Mouse (Mus musculus) midbrain, embryonic 13.5 days (tissue): ENCODE results near the gene Atp2c2. TPM values are rescaled to one million over a fixed set of nuclear protein-coding genes. Genes with fewer than 3 reads are reported as not detected.
A peak's percentile ranks its signal among the peaks of the same experiment; 100 is the strongest.

Source experiments
- ATAC-seq: fragments of 200-750 bp; cut with Nextera tagmentation; 2 replicates; pipeline ENCODE4 v1.8.0; 2017; ENCODE audit warnings: mild to moderate bottlenecking, moderate TSS enrichment, moderate library complexity
- H3K27ac ChIP-seq: fragments of 300-500 bp; sonication (generic); 2 replicates; pipeline ENCODE4 v1.5.1; 2015; ENCODE audit warnings: inconsistent platforms, mild to moderate bottlenecking, moderate library complexity
- H3K27me3 ChIP-seq: fragments of 300-500 bp; sonication (generic); 2 replicates; pipeline ENCODE4 v1.6.1; 2015; ENCODE audit warnings: mild to moderate bottlenecking, inconsistent platforms
- H3K36me3 ChIP-seq: fragments of 300-500 bp; sonication (generic); 2 replicates; pipeline ENCODE4 v1.6.1; 2015; ENCODE audit warnings: mild to moderate bottlenecking, inconsistent platforms
- H3K4me1 ChIP-seq: fragments of 300-500 bp; sonication (generic); replicated peaks from 2 replicates; pipeline ENCODE4 v1.6.1; 2015; ENCODE audit warnings: inconsistent platforms
- H3K4me2 ChIP-seq: fragments of 300-500 bp; sonication (generic); replicated peaks from 2 replicates; pipeline ENCODE4 v1.6.1; 2015; ENCODE audit warnings: moderate library complexity, mild to moderate bottlenecking, inconsistent platforms
- H3K4me3 ChIP-seq: fragments of 300-500 bp; sonication (generic); replicated peaks from 2 replicates; pipeline ENCODE4 v1.5.1; 2015; ENCODE audit warnings: mild to moderate bottlenecking, inconsistent platforms
- H3K9ac ChIP-seq: fragments of 300-500 bp; sonication (generic); replicated peaks from 2 replicates; pipeline ENCODE4 v1.6.1; 2015; ENCODE audit warnings: mild to moderate bottlenecking, inconsistent platforms
- H3K9me3 ChIP-seq: fragments of 300-500 bp; sonication (generic); 2 replicates; pipeline ENCODE4 v1.6.1; 2016; ENCODE audit warnings: mild to moderate bottlenecking, inconsistent platforms
- WGBS: fragments of 180-500 bp; shearing (Covaris S2); methylation state at CpG from one replicate; pipeline ENCODE4 v1.1.7; 2015; 5-methylcytosine and 5-hydroxymethylcytosine counted together
- polyA plus RNA-seq: library from polyadenylated mRNA; unstranded; fragments of >200 nt; fragmentation: Nextera tagmentation; extraction: Ambion mirVana; gene quantifications from 2 replicates; pipeline ENCODE4 v1.2.1, GENCODE M21; 2015

Gene Atp2c2
- polyA plus RNA-seq, 1 experiment from 2014 or later: not detected

DNA sequence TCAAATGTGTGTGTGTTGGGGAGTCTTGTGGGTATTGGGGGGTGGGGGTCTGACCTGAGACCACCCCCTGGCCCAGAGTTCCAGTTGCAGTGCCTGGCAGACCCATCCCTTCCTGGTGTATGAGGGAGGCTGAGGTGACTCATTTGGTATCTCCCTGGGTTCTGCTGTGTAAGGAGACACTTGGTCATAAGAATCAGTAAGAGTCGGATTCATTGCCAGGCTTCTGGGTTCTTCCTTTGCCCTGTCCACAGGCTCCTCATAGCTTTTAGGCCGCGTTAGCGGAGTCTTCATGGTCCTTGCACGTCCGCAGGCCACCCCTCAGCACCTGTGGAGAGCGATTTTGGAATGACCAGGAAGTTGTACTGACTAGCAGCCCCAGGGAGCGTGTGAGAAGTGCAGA, 8.7 kb downstream of the Atp2c2 start:
- Histone ChIP-seq H3K4me1 (peaks cover 8% of the 10 kb centered on the region), H3K9ac (no peak overlapping the region), H3K4me3 (no peak overlapping the region), H3K27ac (no peak overlapping the region), H3K27me3 (no peaks in the 10 kb centered on the region), H3K4me2 (no peak overlapping the region), H3K36me3 (no peaks in the 10 kb centered on the region), H3K9me3 (no peaks in the 10 kb centered on the region)
- WGBS: 92% methylated on average over 8 of the region's 8 CpGs
- no peak for ATAC-seq

DNA sequence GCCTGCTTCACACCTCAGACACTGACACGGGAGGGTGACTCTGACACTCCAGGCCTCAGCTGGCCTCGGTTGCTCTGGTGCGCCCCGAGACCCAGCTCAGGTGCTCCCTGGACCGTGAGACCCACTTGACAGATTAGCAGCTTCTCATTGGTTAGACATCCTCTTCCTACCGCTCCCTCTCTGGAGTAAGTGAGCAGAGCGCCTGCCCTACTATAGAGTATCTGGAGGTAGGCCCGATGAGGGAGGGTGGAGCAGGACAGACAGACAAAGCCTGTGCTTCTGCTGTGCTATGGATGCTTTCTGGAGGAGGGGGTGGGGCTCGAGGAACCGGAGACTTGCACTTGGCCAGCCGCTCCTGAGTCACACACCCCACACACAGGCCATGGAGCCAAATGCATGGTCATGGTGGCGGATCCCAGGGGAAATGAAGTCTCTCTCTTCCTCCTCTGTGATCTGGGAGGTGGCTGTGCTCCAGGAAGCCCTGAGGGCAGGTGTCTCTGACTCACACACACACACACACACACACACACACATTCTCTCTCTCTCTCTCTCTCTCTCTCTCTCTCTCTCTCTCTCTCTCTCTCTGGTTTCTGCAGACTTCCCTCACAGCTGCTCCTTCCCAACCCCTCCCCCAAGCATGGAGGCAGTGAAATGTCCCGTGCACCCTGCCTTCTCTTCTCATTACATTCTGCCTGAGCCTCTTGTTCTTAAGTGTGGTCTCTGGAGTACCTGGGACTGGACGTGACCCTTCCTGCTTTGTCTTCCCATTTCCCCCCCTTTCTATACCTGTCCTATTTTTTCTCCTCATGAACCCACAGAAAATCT, 9.3 kb downstream of the Atp2c2 start:
- Histone ChIP-seq H3K9me3 (no peaks in the 10 kb centered on the region), H3K4me2 (no peak overlapping the region), H3K4me1 (peaks cover 11% of the 10 kb centered on the region), H3K27ac (no peak overlapping the region), H3K36me3 (no peaks in the 10 kb centered on the region), H3K27me3 (no peaks in the 10 kb centered on the region), H3K4me3 (no peak overlapping the region), H3K9ac (no peak overlapping the region)
- 68% methylated on average over 14 of the region's 14 CpGs for WGBS
- 0 out of 2 replicates have a peak, but pooled peaks have one; percentile 30 for ATAC-seq

DNA sequence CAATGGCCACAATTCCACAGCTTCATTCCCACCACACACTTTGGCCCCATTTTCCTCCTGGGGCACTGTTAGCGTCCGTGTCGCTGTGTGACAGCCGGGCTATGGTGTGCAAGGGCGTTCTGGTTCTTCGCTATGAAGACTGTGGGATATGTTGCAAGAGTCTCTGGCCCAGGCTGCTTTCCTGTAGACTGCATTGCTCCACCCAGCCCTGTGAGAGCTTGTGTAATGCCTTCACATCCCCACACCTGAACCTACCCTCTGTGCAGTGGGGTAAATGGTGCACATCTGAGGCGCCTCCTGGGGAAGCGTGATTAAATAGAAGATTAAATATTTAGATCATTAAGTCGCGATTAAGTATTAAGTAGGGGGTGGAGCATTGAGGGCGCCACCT, 9.9 kb downstream of the Atp2c2 start:
- ATAC-seq: no peak
- H3K4me1 ChIP-seq: peaks cover 11% of the 10 kb centered on the region
- no peak overlapping the region for H3K4me2 ChIP-seq
- H3K27me3 ChIP-seq: no peaks in the 10 kb centered on the region
- 83% methylated on average over 11 of the region's 11 CpGs for WGBS
- no peaks in the 10 kb centered on the region for H3K9me3 ChIP-seq
- no peak overlapping the region for H3K9ac ChIP-seq
- H3K4me3 ChIP-seq: no peak overlapping the region
- H3K27ac ChIP-seq: no peak overlapping the region
- H3K36me3 ChIP-seq: no peaks in the 10 kb centered on the region

DNA sequence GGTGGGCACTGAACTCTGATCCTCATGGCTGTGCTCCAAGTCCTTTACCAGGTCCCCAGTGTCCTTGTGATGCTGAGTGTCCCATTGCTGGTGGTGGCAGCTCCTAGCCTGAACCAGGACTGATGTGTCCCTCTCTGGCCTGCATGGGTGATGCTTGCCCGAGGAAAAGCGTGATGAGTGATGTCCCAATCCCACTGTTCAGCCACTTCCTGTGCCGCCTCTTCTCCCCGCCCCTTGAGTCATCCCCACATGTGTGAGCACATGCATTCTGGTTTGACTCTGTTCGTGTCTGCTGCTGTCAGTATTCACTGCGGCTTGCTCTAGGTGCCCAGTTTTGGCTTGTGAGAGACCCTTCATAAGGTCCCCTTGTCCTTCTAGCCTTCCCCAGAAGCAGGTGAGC, 12.4 kb downstream of the Atp2c2 start:
- Histone ChIP-seq H3K27me3 (no peaks in the 10 kb centered on the region), H3K36me3 (no peaks in the 10 kb centered on the region), H3K9me3 (no peaks in the 10 kb centered on the region), H3K4me1 (peaks cover 11% of the 10 kb centered on the region), H3K27ac (no peak overlapping the region), H3K4me2 (no peak overlapping the region), H3K9ac (no peak overlapping the region), H3K4me3 (no peak overlapping the region)
- WGBS: 77% methylated on average over 6 of the region's 6 CpGs
- ATAC-seq: no peak

DNA sequence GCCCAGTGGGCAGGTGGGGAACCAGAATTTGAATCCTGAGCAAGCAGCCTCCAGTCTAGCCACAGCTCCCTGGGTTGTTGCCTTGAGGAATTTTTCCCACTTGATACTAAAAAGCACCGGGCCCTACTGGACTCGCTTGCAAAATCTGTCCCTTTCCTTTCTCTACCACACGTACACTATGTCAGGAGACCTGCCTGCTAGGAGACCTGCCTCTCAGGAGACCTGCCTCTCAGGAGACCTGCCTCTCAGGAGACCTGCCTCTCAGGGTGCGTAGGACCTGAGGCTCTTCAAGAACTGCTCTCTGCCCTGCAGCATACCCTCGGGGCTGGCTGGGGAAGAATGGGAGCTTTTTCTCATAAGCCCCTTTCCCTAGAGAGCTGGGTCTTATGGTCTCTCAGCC, 13.6 kb downstream of the Atp2c2 start:
- H3K9ac ChIP-seq: 0 out of 2 replicates have a peak overlapping the region, but pooled peaks have one; percentile 2
- ATAC-seq: no peak
- no peak overlapping the region for H3K27ac ChIP-seq
- 75% methylated on average over 5 of the region's 5 CpGs for WGBS
- H3K4me2 ChIP-seq: no peak overlapping the region
- H3K27me3 ChIP-seq: no peaks in the 10 kb centered on the region
- no peak overlapping the region for H3K4me3 ChIP-seq
- peaks cover 11% of the 10 kb centered on the region for H3K4me1 ChIP-seq
- no peaks in the 10 kb centered on the region for H3K36me3 ChIP-seq
- no peaks in the 10 kb centered on the region for H3K9me3 ChIP-seq

DNA sequence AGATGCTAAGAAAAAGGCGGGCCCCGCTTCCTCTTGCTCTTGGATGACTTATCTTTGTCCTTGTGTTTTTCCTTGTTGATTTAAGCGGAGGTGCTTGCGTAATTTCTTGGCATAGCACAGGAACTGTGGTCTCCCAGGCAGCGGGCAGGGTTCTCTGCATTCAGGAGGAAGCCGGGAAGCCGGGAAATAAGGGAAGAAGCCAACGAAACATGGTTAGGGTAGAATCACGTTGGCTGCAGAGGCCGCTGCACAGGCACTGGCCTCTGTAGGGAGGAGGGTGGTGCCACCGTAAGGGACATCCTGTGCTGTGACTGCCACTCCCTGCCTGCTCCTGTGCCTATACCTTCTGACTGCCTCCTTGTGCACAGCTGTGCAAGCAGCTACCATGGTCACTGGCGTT, 15.4 kb downstream of the Atp2c2 start:
- no peaks in the 10 kb centered on the region for H3K36me3 ChIP-seq
- no peak overlapping the region for H3K4me3 ChIP-seq
- H3K4me1 ChIP-seq: peaks cover 7% of the 10 kb centered on the region; the same call in 1 of the 2 replicates
- WGBS: 78% methylated on average over 12 of the region's 12 CpGs
- H3K9me3 ChIP-seq: no peaks in the 10 kb centered on the region
- no peak overlapping the region for H3K27ac ChIP-seq
- no peak overlapping the region for H3K4me2 ChIP-seq
- H3K9ac ChIP-seq: no peak overlapping the region
- no peak for ATAC-seq
- H3K27me3 ChIP-seq: no peaks in the 10 kb centered on the region

DNA sequence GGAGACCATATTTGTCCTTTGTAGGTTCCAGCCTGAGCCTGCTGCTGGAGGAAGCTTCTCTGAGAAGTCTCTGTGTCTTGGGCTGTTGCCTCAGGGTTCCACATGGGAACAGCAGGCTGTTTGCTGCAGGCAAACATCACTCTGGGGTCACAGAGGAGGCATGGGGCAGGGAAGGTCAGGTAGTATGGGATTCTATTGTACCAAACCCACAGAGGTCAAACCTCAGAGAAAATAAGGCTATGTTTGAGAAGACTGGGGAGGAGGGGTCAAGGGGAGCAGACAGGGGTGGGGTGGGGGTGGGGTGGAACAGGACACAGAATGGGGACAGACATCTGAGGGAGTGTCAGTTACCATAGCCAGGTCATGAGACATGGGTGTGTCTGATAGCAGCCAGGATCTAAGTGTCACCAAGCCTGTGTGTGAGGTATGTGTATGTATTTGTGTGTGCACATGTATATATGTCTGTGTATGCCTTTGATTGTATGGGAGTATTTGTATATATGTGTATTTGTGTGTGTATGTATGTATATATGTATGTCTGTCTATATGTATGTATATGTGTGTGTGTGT, 17.0 kb downstream of the Atp2c2 start:
- peaks cover 7% of the 10 kb centered on the region; the same call in 1 of the 2 replicates for H3K4me1 ChIP-seq
- H3K9ac ChIP-seq: no peak overlapping the region
- no peak for ATAC-seq
- no peaks in the 10 kb centered on the region for H3K27me3 ChIP-seq
- no peak overlapping the region for H3K4me3 ChIP-seq
- no peak overlapping the region for H3K27ac ChIP-seq
- H3K4me2 ChIP-seq: no peak overlapping the region
- no peaks in the 10 kb centered on the region for H3K36me3 ChIP-seq
- H3K9me3 ChIP-seq: no peaks in the 10 kb centered on the region

DNA sequence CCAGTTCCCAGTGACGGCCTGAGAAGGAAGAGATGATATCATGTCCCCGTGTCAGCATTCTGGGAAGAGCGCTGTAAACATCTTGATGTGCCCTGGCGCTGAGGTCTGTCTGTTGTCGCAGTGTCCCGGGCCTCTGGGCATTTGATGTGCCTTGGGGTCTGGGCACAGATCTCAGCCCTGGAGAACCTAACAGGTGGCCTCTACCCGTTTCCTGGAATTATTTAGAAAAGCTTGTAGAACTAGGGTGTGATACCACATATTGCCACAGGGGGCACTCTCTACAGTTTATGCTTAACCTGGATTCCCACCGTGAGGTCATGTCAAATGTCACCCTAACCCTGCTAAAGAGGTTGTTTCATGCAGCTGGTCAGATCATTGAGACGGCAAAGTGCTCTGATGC, 18.0 kb downstream of the Atp2c2 start:
- no peak overlapping the region for H3K9ac ChIP-seq
- 63% methylated on average over 9 of the region's 9 CpGs for WGBS
- H3K4me2 ChIP-seq: no peak overlapping the region
- H3K27me3 ChIP-seq: no peaks in the 10 kb centered on the region
- ATAC-seq: no peak
- no peak overlapping the region for H3K27ac ChIP-seq
- no peaks in the 10 kb centered on the region for H3K9me3 ChIP-seq
- H3K4me3 ChIP-seq: no peak overlapping the region
- H3K36me3 ChIP-seq: no peaks in the 10 kb centered on the region
- peaks cover 7% of the 10 kb centered on the region; the same call in 1 of the 2 replicates for H3K4me1 ChIP-seq

DNA sequence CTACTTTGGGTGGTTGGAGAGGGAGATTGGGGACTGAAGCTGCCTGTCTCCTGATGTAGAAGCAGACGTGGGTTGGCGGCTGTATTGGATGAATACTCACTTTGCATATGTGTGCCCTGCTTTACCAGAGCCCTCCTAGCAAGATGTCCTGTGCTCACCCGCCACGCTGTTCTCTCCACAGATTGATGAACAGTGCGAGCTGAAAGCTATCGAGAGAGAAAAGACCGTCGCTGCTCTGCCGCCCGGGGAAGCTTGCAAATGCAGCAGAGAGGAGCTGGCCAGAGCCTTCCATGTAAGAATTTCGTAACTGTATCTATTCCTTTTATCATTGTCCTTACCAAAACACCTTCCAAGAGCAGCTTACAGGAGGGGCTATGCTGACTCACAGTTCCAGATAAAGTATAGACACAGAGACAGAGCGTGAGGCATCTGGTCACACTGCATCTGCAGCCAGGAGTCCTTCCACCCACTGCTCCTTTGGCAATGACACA, 19.2 kb downstream of the Atp2c2 start:
- H3K4me2 ChIP-seq: no peak overlapping the region
- H3K27me3 ChIP-seq: no peaks in the 10 kb centered on the region
- H3K4me3 ChIP-seq: no peak overlapping the region
- H3K9me3 ChIP-seq: no peaks in the 10 kb centered on the region
- no peak for ATAC-seq
- H3K27ac ChIP-seq: no peak overlapping the region
- no peak overlapping the region for H3K9ac ChIP-seq
- WGBS: 60% methylated on average over 12 of the region's 12 CpGs
- no peaks in the 10 kb centered on the region for H3K36me3 ChIP-seq
- no peaks in the 10 kb centered on the region for H3K4me1 ChIP-seq

DNA sequence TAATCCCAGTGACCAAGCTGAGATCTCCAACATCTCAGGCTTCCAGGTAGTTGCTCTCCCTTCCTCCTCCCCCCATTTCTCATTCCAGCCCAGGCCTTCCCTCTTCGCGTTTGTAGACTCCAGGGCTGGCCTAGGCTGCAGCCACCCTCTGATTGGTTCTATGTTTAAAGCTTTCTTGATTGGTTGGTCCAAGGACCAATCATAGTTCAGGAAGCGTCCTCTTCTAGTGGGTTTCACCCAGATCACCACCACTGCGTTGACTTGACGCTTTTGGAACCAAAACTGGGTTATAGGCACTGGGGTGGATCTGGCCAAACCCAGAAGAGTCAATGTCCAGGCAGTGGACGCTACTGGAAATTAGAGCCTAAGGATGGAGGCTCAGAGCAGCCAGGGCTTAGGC, 22.5 kb downstream of the Atp2c2 start:
- no peaks in the 10 kb centered on the region; the same call in 1 of the 2 replicates for H3K27me3 ChIP-seq
- H3K36me3 ChIP-seq: no peaks in the 10 kb centered on the region
- H3K4me1 ChIP-seq: no peaks in the 10 kb centered on the region
- H3K4me2 ChIP-seq: no peak overlapping the region
- H3K4me3 ChIP-seq: no peak overlapping the region
- H3K9ac ChIP-seq: no peak overlapping the region
- ATAC-seq: no peak
- no peaks in the 10 kb centered on the region for H3K9me3 ChIP-seq
- 54% methylated on average over 6 of the region's 6 CpGs for WGBS
- no peak overlapping the region for H3K27ac ChIP-seq

DNA sequence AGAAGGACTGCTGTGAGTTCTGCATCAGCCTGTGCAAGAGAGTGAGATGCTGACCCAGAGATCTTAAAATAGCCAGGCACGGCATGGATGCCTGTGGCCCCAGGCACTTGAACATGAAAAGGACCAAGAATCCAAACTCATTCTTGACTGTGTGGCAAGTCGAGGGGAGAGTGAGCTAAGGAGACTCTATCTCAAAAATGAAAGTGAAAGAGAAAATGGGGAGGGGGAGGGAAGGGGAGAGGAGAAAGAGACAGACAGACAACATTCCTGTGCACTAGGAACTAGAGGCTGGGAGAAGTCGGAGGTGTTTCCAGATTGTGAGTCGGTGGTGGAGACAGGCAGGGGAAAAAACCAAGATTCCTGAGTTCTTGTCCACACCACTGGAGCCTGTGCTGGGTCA, 23.9 kb downstream of the Atp2c2 start:
- ATAC-seq: no peak

DNA sequence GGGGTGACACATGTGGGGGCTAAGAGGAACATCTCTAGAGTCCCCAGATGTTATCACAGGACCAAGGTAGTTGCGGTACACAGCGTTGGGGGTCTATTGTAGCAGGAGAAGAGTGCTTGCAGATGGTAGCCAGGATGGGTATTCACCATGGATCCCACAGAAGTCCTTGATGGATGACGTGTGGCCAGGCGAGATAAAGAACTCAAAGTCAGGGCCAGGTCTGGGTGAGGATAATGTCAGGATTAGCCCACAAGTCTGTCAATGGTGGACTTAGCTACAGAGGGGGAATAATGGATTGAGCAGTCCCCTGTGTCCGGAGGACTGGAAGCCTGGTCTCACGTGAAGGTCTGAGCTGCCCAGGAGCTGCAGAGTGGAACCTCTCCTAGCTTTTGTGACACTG, 24.8 kb downstream of the Atp2c2 start:
- WGBS: 83% methylated on average over 6 of the region's 6 CpGs
- ATAC-seq: no peak

More for the DNA sequence above, 23.9 kb downstream of the Atp2c2 start:
- Histone ChIP-seq H3K36me3 (no peaks in the 10 kb centered on the region), H3K4me1 (no peaks in the 10 kb centered on the region), H3K4me2 (no peak overlapping the region), H3K4me3 (no peak overlapping the region), H3K9ac (no peak overlapping the region), H3K9me3 (no peaks in the 10 kb centered on the region), H3K27me3 (no peaks in the 10 kb centered on the region; the same call in 1 of the 2 replicates), H3K27ac (no peak overlapping the region)
- 71% methylated on average over 4 of the region's 4 CpGs for WGBS

More for the DNA sequence above, 24.8 kb downstream of the Atp2c2 start:
- Histone ChIP-seq H3K9ac (no peak overlapping the region), H3K4me3 (no peak overlapping the region), H3K9me3 (no peaks in the 10 kb centered on the region), H3K27ac (no peak overlapping the region), H3K27me3 (no peaks in the 10 kb centered on the region; the same call in 1 of the 2 replicates), H3K36me3 (no peaks in the 10 kb centered on the region), H3K4me1 (no peaks in the 10 kb centered on the region), H3K4me2 (no peak overlapping the region)
